Mouse (Mus musculus) layer of hippocampus, adult 9-11 months (tissue): ENCODE data around the gene Abca17.

ENCODE experiments used
- DNase-seq: peaks from one replicate; pipeline ENCODE4 v3.0.0; 2022

The Abca17 gene

DNA sequence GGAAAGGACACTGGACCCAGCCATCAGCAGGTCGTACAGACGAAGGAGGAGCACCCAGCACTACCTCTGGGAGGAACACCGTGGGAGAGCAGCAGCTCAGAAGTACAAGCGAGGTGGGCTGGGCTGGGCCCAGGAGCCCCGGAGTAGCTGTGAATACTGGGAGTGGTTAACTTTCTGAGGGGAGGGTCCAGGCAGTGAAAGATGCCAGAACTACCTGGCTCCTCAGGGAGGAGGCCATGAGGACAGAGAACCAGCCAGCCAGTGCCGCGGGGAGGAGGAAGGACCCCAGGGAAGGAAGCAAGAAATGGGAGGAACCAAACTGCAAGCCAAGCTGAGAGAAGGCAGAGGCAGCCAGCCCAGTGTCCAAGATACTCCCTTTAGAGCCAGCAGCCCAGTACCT, 122.9 kb downstream of the Abca17 start:
- DNase-seq, result no peak

- no peak for DNase-seq
These were observed 124.1 kb downstream of the Abca17 start for GRCm38 (mm10) chr17:24226721-24227120.

DNA sequence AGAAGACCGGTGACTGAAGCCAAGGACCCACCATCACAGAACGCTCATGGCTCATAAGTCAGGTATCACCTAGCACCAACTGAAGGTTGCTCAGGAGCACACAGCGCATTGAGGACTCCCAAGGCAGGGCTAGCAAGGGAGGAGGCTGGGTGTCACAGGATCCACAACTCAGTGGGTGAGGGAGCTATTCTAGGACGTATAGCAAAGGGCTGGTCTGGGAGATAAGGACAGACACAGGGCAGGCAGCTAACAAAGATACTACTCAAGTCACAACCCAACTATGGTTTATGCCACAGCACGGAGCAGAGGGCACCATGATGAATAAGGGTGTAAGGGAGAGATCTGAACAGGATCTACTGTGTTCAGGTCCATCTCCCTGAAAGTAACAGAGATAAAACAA, 125.0 kb downstream of the Abca17 start:
- no peak for DNase-seq

- no peak for DNase-seq
These were observed 126.1 kb downstream of the Abca17 start for GRCm38 (mm10) chr17:24224741-24225140.

- DNase-seq, result no peak
These were observed 127.4 kb downstream of the Abca17 start for GRCm38 (mm10) chr17:24223513-24223912.

- DNase-seq, result no peak
These were observed 128.2 kb downstream of the Abca17 start for GRCm38 (mm10) chr17:24222653-24223052.

DNA sequence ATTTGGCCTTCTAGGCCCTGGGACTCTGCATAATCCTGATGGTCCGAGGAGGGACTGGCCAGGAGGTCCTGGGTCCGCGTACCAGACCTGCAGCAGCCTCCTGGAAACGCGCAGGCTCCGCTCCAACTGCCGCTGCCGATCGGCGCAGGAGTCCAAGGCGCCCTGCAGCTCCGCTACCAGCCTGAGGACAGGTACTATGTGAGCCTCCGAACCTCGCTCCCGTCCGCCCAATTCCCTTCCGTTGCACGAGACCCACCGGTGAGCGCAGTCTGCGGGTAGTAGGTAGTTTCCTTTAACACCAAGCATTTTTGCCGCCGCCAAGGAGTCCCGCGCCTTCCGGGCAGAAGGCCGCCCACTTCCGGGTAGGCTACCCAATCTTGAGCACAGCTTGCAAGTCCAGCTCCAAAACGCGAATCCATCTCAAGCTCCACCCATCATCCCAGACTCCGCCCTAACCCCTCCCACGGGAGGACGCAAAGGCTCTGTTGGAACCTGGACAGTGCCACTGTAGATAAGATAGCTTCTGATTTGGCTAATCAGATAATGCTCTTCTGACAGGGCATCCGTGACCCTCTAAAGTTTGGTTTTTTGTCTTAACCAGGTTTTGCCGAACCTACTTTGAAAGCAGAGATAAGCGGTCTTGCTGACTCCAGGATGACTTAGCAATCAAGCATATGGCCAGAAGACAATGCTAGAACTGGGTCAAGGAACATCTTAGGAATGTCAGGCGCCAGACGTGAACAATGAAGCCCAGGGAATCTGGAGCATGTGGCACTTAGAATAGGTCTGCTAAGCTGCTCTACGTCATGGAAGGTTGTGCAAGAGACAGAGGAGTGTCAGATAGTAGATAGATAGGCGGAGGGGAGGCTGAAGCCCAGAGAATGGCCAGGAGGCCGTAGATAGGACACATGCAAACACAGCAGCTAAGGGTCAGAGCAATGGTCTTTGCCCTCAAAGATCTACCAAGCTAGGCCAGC, 130.1 kb downstream of the Abca17 start, which contains the start of gene Tedc2:
Tedc2 (minus strand) TSS at position 417 of the 977 bp plus-strand sequence.
- peak; percentile 95 for DNase-seq

- DNase-seq, result no peak
These were observed 134.0 kb downstream of the Abca17 start for GRCm38 (mm10) chr17:24216836-24217235.
